Mouse (Mus musculus): ENCODE results near the gene Prss57.

GRCm38 (mm10) chr10:79765228-79765745 is 25.5 kb downstream of the Prss57 start:
- TF ChIP-seq CTCF (IDR thresholded peaks at IDR 0.05; ENCODE audit: low read depth) (no peak), EP300 (IDR thresholded peaks at IDR 0.05; ENCODE audit: low read depth) (no peak)

Measured in liver, postnatal 0 days (tissue).